Mouse (Mus musculus) testis, adult 2 months (tissue): ENCODE measurements around the gene Serpina1f.

Experiments
- CTCF ChIP-seq: fragments of 200-500 bp; IDR thresholded peaks from 2 replicates; pipeline ENCODE4 v1.5.1; 2012; ENCODE audit warnings: low read depth, mild to moderate bottlenecking, inconsistent platforms, low read length, moderate library complexity; ENCODE audit not compliant: control insufficient read depth, insufficient read depth, insufficient replicate concordance
- POLR2A ChIP-seq: fragments of 200-500 bp; IDR thresholded peaks from 2 replicates; pipeline ENCODE4 v1.6.1; 2012; ENCODE audit warnings: low read depth, mild to moderate bottlenecking, inconsistent platforms, low read length, moderate library complexity; ENCODE audit not compliant: control insufficient read depth

GRCm38 (mm10) chr12:103695429-103695828 is at the start of gene Serpina1f:
- TF ChIP-seq POLR2A (no peak), CTCF (no peak)
